Mouse (Mus musculus) retina, postnatal 7 days (tissue): ENCODE measurements around the gene Gm10134.
"Not testable (repeated sequence)": the region's sequence is repeated elsewhere in the genome, so short reads cannot be mapped to it uniquely, and the experiment has no call there.

ENCODE experiments used
- DNase-seq: peaks from one replicate; pipeline ENCODE4 v3.0.0-alpha.2; 2012; ENCODE audit warnings: low read depth, low spot score

The Gm10134 gene

DNA sequence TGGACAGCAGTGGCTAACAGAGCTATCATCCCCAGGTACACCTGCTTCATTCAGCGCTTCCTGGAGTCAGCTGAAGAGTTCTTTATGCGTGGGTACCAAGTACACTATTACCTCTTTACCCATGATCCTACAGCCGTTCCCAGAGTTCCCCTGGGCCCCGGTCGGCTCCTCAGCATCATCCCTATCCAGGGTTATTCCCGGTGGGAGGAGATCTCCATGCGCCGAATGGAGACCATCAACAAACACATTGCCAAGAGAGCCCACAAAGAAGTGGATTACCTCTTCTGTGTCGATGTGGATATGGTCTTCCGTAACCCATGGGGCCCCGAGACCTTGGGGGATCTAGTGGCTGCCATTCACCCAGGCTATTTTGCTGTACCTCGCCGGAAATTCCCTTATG lies 1.2 kb upstream of the Gm10134 start:
- no peak for DNase-seq

- no peak for DNase-seq
These were observed 396 bp downstream of the Gm10134 start for GRCm38 (mm10) chr2:28506291-28506690.

- not testable (repeated sequence) for DNase-seq
These were observed 5.7 kb downstream of the Gm10134 start for GRCm38 (mm10) chr2:28511600-28511999.

DNA sequence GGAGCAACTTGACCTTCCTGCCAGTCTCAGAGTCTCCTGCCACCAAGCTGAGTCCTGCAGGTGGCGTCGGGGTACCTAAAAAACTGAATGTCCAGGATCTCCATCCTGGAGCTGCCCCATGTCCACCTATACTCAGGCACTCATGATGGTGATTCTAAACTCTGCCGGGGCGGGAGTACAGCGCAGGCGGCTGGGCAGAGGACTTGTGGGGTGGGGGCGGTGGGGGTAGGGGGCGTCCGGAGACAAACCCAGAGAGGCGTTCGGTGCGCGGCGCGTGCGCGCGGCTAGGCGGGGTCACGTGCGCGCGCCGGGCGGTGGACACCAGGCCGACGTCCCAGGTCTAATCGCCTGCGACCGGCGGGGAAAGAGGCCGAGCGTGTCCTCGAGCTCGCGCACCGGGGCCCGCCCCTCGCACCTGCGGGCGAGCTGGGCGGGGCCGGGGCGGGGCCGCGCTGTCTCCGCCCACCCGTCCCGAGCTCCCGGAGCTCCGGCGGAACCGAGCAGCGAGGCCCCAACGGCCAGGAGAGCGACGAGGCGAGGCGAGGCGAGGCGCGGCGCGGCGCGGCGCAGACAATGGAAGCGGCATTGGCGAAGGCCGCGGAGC lies 7.0 kb downstream of the Gm10134 start, which contains the start of gene Ralgds:
TSS of gene Ralgds (plus strand) at position 328 of the 604 bp plus-strand sequence.
- DNase-seq = peak; percentile 72

GRCm38 (mm10) chr2:28513431-28514370 lies 7.8 kb downstream of the Gm10134 start:
- DNase-seq = no peak

GRCm38 (mm10) chr2:28514489-28514888 lies 8.6 kb downstream of the Gm10134 start:
- DNase-seq = no peak

GRCm38 (mm10) chr2:28517206-28517909 lies 11.5 kb downstream of the Gm10134 start:
- DNase-seq = peak; percentile 79

- no peak for DNase-seq
These were observed 12.3 kb downstream of the Gm10134 start for GRCm38 (mm10) chr2:28518231-28518630.

GRCm38 (mm10) chr2:28520581-28520980 lies 14.7 kb downstream of the Gm10134 start:
- DNase-seq = no peak

GRCm38 (mm10) chr2:28521571-28522151 lies 15.8 kb downstream of the Gm10134 start:
- DNase-seq = no peak

GRCm38 (mm10) chr2:28522166-28522565 lies 16.3 kb downstream of the Gm10134 start:
- DNase-seq = no peak

DNA sequence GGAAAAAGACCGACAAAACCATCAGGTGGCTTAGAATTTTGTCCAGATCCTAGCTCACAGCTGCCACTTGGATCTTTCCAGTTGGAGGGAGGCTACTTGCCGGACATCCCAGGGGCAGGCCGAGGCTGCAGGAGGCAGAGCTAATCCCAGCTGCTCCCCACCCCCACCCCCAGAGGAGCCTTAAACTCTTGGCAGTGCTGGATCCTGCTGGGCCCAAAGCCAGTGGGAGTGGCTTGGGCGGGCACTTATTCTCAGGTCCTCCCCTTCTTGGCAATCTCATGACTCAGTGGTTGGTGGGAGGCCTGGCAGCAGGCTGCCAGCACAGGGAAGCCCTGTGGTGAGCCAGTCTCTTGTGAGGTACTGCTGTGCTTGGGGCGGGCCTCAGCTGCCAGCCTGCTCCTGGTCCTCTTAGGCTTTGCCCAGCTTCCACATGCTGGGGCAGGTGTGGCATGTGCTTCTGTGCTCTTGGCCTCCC lies 17.8 kb downstream of the Gm10134 start:
- peak; percentile 82 for DNase-seq

DNA sequence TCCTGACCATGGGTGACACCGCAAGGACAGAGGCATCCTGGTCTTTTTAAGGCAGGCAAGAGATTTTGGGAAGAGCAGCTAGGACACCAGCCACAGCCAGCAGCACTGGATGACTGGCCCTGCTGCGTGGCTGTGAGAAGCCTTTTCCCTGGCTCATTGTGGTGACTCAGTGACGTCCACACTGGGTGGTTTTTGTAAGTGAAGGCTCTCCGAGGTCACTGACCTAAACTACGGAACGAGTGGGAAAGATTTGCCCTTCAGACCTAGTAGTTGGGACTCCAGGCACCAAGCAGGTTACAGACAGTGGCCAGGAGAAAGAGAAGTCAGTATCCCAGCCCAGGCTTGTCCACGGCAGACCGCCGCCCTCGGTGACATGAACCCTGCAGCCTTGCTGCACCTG lies 18.5 kb downstream of the Gm10134 start:
- no peak for DNase-seq

- no peak for DNase-seq
These were observed 19.5 kb downstream of the Gm10134 start for GRCm38 (mm10) chr2:28525219-28525942.

DNA sequence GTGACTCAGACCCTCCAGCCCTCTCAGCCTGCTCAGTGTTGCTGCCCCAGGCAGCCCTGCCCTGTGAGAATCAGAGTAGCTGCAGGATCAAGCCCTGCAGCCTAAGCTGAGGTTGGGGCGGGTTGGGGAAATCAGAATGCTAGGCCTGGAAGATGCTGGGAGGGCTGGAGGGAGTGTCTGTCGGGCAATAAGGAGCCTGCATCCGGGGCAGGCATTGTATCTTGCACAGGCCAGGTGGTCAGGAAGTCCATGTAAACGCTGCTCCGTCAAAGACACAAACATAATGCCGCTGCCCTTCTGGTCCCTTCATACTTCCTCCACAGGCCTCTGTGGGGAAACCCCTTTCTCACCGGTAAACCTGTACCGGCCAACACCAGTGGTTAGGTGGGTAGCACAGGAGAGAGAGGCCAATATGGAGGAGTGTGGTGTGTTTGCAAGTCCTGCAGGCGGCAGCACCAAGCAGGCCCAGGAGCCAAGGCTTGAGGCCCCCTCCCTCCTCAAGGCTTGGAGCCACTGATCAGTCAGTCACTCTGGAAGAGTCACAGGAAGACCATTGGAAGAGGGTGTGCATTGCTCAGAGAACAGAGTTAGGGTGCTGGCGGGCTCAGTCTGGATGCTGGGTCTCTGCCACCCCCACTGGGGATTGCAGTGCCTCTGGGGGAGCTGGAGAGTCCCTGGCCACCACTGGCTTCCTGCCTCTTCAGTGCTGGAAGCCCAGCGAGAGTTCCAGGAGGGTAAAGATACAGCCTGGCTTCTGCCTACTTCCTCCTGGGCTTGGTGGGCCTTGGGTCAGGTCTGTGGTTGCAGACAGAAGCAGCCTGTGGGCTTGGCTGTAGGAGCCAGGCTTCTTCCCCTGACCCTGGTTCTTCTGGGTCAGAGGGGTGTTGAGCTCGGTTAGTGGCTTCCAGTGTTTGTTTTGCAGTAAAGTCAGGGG lies 20.3 kb downstream of the Gm10134 start:
- DNase-seq = no peak

- DNase-seq = no peak
These were observed 21.8 kb downstream of the Gm10134 start for GRCm38 (mm10) chr2:28527436-28528353.

- no peak for DNase-seq
These were observed 22.4 kb downstream of the Gm10134 start for GRCm38 (mm10) chr2:28528354-28528730.

DNA sequence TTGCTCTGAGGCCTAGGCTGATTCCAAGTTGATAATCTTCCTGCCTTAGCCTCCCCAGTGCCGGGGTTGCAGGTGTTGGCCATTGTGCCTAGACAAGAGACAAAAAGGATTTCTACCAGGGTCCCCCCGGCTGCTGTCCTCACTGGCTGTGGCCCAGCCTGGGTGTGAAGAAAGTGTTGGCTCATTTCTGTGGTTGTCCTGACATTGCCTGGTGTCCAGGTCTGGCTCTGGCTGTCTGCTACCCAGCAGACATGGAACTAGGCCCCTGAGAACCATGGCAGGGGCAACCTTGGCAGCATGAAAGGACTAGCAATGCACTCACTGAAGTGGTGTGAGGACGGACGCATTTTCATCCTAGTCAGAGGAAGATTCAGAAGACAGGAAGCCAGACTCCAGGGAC lies 24.0 kb downstream of the Gm10134 start:
- no peak for DNase-seq

GRCm38 (mm10) chr2:28530311-28530710 lies 24.4 kb downstream of the Gm10134 start:
- no peak for DNase-seq
